Mouse (Mus musculus): Measurements from ENCODE around the gene Gm20517.

The Gm20517 gene

DNA sequence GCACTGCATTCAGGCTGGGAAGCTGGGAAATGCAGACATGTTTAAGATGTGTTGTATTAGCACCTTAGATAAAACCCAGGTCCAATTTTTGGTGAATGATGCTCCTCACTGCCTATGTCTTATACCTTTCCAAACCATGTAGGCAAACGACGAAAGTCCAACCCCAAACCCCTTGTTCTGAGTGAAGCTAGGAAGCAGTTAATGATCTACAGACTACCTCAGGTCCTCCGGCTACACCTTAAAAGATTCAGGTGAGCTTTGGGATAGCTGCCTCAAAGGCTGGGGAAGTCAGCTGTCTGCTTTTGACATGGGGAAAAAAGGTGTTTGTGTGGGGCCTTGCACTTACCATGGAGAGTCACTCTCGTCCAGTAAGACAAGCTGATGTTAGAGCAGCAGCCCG is 67.3 kb downstream of the Gm20517 start:
- TF ChIP-seq GATA4 (IDR thresholded peaks at IDR 0.05; ENCODE audit: insufficient replicate concordance, low read length), result no peak

DNA sequence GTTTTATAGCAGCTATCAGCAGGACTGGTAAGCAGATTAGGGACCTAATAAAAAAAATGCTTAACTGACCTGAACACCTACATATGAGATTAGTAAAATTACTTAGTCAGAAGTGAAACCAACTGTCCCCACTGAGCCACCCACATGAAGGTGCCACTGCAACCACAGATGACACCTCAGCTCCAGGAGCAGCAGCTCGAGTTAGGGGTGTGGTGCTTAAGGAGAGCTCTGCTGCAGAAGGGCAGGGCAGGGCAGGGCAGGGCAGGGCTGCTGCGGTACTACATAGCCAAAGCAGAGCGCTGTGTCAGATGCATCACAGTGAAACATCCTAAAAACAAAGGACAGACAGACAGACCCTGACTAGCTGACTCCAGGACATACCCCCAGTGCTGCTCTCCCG is 71.4 kb downstream of the Gm20517 start:
- no peak for TF ChIP-seq GATA4 (IDR thresholded peaks at IDR 0.05; ENCODE audit: insufficient replicate concordance, low read length)

DNA sequence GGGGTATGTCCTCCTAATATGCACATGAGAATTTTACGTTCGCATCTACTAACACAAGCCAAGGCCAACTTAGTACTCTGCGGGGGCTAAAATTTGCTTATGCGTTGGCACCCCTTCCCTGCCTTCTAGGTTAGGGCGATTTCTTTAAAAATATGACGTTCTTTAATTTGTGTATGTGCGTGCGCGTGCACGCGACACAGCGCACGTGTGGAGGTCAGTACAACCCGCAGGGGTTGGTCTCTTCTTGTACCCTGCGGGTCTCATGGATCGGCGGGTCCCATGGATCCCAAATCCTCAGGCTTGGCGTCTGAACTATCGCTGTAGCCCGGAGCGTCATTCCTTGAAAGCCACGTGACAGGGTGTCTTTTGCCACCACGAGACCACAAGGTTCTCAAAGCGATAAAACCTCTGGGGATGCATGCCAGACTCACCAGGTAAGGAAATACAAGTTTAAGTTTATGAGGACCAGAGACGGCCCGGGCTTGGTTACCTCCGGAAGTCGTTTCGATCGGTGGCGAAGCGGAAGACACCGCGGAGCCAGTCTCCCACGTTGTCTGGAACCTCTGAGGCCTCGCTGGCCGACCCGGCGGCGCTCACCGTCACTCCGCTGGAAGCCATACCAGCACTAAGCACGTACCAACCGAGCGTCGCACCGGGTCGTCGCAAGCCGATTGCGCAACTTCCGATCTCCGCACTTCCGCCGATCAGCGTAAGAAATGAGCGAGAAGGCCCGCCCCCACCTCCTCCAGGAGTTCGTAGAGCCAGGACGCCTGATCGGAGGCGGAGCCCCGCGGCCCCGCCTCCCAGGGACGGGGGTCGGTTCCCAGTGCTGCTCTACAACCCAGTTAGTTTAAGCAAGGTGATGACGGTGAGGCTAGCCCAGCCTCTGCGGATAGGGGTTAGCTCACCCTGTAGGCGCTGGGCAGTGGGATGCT is 76.3 kb downstream of the Gm20517 start:
- no peak; the same call in 1 of the 2 replicates for TF ChIP-seq GATA4 (IDR thresholded peaks at IDR 0.05; ENCODE audit: insufficient replicate concordance, low read length)

DNA sequence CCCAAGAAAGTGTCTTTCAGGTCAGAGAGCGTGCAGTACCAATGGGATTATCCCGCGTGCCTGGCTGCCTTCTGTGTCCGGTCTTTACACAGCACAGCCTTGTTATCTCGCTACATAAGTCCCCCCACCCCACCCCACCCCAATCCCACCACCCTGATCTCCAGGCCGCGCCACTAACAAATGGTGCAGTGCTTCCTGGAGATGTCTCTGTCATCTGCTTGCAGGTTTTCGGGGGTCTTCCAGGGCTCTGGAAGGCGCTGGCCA is 76.9 kb downstream of the Gm20517 start, which contains the start of gene Tomm6:
Gene Tomm6, minus strand, starts transcription at position 43 of the 264 bp plus-strand sequence.
- TF ChIP-seq GATA4 (IDR thresholded peaks at IDR 0.05; ENCODE audit: insufficient replicate concordance, low read length), result no peak

DNA sequence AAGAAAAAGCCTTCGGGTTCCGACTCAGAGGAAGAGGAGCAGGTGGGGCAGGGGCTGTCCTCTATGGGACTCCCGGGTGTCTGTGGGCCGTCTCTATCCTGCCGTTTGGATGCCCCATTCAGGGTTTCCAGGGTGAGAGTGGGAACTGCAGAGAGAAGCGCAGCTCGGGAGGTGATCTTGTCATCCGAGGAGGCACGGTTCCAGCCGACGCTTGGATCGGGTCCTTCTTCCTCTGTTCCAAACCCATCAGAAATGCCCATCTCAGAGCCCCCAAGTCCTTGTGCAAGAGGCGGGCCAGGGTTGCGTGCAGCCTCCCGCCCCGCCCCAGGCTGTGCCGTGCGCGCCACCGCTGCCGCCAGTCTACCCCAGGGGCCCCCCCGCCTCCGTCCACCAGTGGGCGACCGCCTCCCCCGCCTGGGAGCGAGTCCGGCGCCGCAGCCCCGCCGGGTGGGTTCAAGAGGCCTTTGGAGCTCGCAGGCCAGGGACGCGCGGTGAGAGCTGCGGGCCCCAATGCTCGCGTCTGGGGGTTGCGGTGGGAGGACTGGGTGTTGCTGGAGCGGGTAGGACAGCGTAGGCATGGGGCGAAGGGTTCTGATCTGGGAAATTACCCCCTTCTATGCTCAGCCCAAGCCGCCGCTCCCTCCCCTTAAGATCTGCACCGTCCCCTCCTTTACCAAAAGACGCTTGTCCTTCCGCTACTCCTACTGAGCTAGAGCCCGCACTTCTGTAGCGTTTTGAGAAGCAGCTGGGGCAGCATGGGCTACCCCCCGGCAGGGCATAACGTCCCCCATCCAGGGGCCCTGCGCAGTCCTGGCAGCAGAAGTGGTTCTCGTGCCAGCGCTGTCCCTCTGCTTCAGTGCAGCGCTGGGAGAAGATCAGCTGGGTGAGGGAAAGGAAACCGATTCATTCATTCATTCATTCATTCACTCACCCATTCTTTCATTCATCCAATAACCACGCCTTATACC is 77.5 kb downstream of the Gm20517 start, which contains the start of gene Frs3:
Gene Frs3, plus strand, starts transcription at position 423 of the 968 bp plus-strand sequence.
- no peak for TF ChIP-seq GATA4 (IDR thresholded peaks at IDR 0.05; ENCODE audit: insufficient replicate concordance, low read length)

GRCm38 (mm10) chr17:47689894-47690293 is 78.5 kb downstream of the Gm20517 start:
- no peak for TF ChIP-seq GATA4 (IDR thresholded peaks at IDR 0.05; ENCODE audit: insufficient replicate concordance, low read length)

DNA sequence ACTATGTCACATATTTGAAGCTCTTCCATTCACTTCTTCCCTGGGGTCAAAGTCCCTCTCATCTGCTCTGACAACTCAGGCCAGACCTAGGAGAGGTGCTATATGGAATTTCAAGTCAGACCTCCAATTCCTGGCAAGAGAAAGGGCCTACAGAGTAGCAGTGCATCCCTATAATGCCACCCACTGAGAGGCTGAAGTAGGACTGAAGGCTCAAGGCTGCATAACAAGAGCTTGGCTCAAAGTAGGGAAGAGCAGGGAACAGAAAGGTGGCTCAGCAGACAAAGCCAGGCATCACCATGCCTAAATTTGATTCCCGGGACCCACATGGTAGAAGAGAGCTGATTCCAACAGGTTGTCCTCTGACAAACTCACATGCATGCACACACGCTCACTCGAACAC is 80.3 kb downstream of the Gm20517 start:
- no peak for TF ChIP-seq GATA4 (IDR thresholded peaks at IDR 0.05; ENCODE audit: insufficient replicate concordance, low read length)

- no peak for TF ChIP-seq GATA4 (IDR thresholded peaks at IDR 0.05; ENCODE audit: insufficient replicate concordance, low read length)
These were observed 82.5 kb downstream of the Gm20517 start for GRCm38 (mm10) chr17:47693671-47694441.

GRCm38 (mm10) chr17:47694442-47694502 is 82.9 kb downstream of the Gm20517 start, which contains the start of gene Gm21981:
Gene Gm21981 (minus strand): TSS chr17:47694455.
- no peak for TF ChIP-seq GATA4 (IDR thresholded peaks at IDR 0.05; ENCODE audit: insufficient replicate concordance, low read length)

- TF ChIP-seq GATA4 (IDR thresholded peaks at IDR 0.05; ENCODE audit: insufficient replicate concordance, low read length), result no peak; the same call in 1 of the 2 replicates
These were observed 83.3 kb downstream of the Gm20517 start, which contains the start of gene Prickle4 for GRCm38 (mm10) chr17:47694503-47695336. Gene Prickle4 (minus strand): TSS chr17:47694736.

GRCm38 (mm10) chr17:47695337-47695710 is 83.9 kb downstream of the Gm20517 start:
- no peak for TF ChIP-seq GATA4 (IDR thresholded peaks at IDR 0.05; ENCODE audit: insufficient replicate concordance, low read length)

DNA sequence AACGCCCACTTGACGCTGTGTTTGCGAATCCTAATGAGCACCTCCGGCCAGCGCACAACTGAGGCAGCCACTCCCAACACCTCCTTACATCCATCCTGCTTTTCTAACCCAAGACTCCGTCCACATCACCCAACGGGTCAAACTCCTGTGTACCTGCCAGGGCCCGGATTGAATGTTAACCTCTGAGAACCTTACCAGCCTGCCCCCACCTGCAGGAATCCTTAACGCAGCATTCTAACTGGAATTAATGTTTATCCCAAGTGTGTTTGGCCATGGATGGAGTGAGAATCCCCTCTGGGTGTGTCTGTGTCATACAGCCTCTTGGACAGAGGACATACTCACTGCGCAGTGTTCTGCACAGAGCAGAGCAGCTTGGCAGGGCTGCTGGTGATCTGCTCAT is 86.8 kb downstream of the Gm20517 start:
- TF ChIP-seq GATA4 (IDR thresholded peaks at IDR 0.05; ENCODE audit: insufficient replicate concordance, low read length), result no peak

GRCm38 (mm10) chr17:47699055-47699454 is 87.7 kb downstream of the Gm20517 start:
- TF ChIP-seq GATA4 (IDR thresholded peaks at IDR 0.05; ENCODE audit: insufficient replicate concordance, low read length), result no peak

DNA sequence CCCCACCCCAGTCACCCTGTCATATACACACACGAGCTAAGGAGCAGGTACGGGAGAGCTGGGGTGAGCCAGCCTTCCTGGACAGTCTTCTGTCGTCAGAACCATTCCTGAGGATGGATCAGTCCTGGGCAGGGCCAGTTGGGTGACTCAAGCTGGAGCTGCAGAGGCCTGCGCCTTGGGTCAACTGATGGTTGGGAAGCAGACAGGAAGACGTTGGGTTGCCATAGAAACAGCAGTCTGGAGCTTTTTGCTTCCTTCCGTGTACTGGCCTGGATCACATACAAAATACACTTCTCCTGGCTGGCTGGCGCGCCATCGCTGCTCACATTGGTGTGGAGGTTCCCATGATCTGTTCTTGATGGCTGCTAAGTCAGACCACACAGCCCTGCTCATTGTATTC is 90.4 kb downstream of the Gm20517 start:
- no peak for TF ChIP-seq GATA4 (IDR thresholded peaks at IDR 0.05; ENCODE audit: insufficient replicate concordance, low read length)

All from liver, adult (tissue).